Mouse (Mus musculus) heart, postnatal 0 days (tissue): ENCODE results near the gene Cdkn1c.

Experiments used
- CTCF ChIP-seq: IDR thresholded peaks from 2 replicates; pipeline ENCODE4 v1.5.1; 2016; ENCODE audit warnings: antibody characterized with exemption, control low read depth, low read depth
- EP300 ChIP-seq: IDR thresholded peaks from 2 replicates; pipeline ENCODE4 v1.6.1; 2016; ENCODE audit warnings: antibody characterized with exemption, low read depth

- TF ChIP-seq EP300 (no peak), CTCF (no peak)
Observed at GRCm38 (mm10) chr7:143459332-143460211, 1.3 kb downstream of the Cdkn1c start.
